Mouse (Mus musculus) spleen, postnatal 14 days (tissue): ENCODE results near the gene Kcnk10.

Experiments
- DNase-seq, 2 experiments: peaks; one replicate each; pipeline ENCODE4 v3.0.0; 2021 to 2022; ENCODE audit warnings: low spot score in 2 of 2

The Kcnk10 gene

DNA sequence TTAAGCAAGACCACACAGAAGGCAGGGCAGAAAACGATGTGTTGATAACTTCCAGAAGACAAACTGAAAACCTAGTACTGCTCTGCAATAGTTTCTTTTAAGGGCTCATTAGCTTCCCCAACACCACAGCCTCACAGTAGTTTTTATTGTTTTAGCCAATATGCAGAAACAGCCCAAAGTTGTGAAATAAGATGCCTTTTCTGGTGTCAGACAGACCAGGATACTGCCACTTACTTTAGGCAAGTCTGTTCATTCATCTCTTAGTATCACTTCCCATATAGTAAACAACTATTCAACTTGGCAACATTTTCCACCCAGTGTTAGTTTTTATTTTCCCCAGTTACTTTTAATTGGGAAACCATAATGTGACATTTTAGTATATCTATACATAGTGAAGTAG is 171.5 kb downstream of the Kcnk10 start:
- no peak for DNase-seq

DNA sequence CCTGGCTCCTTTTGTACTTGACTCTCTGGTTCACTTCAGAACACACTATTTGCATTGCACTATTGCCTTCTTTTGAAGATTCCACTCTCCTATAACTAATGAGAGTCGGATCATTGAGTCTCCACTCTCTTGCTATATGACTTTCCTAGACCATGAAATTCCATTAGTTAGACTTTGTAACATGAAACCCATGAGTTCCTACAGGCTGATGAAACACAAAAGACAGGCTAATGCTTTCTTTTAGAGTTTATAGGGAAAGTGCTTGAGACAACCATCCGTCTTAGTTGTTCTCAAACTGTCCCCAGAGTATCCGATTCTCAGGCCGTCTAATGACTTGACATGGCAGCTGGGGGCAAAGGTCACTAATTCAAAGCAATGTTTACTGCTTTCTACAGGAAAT is 172.0 kb downstream of the Kcnk10 start:
- DNase-seq = no peak

- DNase-seq = no peak
Measured at GRCm38 (mm10) chr12:98396586-98396985, 181.5 kb downstream of the Kcnk10 start.

DNA sequence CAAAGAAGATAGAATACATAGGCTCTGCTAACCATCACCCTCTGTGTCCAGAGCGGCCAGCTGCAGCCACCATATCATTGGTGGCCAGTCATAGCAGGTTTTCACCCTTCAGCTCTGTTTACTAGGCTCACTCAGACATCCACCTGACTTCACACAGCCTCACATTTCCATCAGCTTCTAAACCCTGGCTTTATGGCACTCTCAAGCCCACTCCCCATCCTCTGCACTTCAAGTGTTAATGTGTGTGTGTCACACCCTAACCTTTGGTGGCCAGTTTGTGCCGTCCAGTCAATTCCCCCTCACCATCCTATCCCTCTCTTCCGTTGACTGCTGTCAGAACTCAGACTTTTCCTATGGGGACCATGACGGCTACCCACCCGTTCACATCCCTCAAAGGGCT is 184.0 kb downstream of the Kcnk10 start:
- DNase-seq = no peak

- no peak for DNase-seq
Measured at GRCm38 (mm10) chr12:98391347-98391746, 186.8 kb downstream of the Kcnk10 start.

DNA sequence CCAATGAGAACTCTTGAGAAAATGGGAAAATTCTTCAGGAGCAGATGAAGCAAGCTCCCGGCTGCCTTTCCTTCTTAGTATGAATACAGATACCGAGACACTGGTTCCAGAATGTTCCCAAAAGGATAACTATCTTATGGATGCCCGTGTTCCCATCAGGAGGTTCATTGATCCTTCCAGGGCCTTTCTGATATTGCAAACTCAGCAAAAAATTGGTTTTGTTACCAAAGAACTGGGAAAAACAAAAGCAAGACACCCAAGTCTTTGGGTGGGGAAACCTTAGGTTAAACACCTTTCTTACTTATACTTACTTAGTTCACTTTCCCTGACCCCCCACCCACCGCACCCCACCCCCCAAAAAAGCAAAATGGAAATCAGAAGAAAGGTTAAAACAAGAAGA is 188.5 kb downstream of the Kcnk10 start:
- no peak for DNase-seq
